Mouse (Mus musculus) activated CD4-positive, CD25-positive, alpha-beta regulatory T cell, adult 4 months (primary cell): ENCODE results near the gene Bbs9. TPM values are rescaled to one million over a fixed set of nuclear protein-coding genes. Genes with fewer than 3 reads are reported as not detected.

Source experiments
- ATAC-seq: one replicate; pipeline ENCODE4 v1.8.0; 2017
- polyA plus RNA-seq, 2 experiments: library from polyadenylated mRNA; unstranded; fragments of 100-300 nt; shearing (Covaris generic); gene quantifications; one replicate each; pipeline ENCODE4 v1.2.1; 2017

The Bbs9 gene
- polyA plus RNA-seq, 2 experiments from 2014 or later: 10.7 to 15.1 TPM

- no peak for ATAC-seq
Observed at GRCm38 (mm10) chr9:22537767-22538373, 62.4 kb downstream of the Bbs9 start.

GRCm38 (mm10) chr9:22539546-22539945 lies 64.0 kb downstream of the Bbs9 start:
- no peak for ATAC-seq

DNA sequence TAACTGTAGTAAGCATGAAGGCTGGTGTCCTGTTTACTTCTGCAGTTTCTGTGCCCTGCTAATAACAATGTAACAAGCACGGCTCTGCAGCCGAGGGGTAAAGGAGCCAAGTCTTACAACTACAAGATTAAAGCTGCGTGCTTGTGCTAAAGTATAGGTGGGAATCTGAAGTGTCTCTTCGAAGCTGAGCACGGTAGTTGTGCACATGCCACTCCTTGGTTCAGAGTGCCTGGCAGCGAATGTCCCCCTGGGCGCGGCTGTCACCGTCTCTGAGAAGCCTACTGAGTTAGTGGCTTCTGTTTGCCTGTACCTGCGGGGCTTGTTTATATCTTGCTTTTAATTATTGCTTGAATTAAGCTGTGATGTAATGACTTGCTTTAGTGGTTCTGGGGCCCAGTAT lies 65.6 kb downstream of the Bbs9 start:
- ATAC-seq: no peak

DNA sequence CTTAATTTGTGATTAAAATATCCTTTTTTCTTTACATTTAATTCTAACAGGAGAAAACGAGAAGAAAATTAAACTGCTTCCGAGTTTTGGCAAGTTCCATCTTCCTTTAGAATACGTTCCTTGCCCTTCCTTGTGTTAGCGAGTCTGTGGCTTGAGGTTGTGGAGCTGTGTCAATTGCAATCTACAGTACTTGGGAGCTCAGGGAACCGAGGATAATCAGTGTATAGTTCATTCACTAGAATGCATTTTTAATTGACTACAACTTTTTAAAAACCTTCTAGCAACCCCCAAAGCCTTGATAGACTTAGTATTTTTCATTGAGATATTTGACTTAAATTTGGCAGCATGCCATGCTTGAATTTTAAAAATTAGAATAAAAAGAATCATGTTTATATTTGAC lies 68.0 kb downstream of the Bbs9 start:
- no peak for ATAC-seq

- ATAC-seq: no peak
Observed at GRCm38 (mm10) chr9:22544349-22545341, 69.1 kb downstream of the Bbs9 start.

- no peak for ATAC-seq
Observed at GRCm38 (mm10) chr9:22551273-22551672, 75.8 kb downstream of the Bbs9 start.

DNA sequence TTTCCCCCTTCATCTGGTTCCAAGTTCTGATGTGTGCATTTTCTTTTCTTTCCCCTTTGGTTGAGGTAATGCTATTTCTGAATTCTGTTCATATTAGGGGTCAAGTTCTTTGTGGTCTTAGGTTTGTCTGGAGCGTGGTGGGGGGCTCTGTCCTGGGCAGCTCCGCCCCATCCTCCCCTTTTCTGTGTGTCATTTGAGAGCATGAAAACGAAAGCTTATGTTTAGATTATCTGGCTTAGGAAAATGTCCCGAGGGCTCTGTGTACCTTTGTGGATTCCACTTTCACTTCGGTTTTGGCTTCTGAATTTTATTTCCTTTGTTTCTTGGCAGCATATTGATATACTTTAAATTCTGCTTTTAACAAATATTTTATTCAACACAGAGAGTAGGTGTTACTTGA lies 80.6 kb downstream of the Bbs9 start:
- ATAC-seq: no peak

- ATAC-seq: no peak
Observed at GRCm38 (mm10) chr9:22557467-22557866, 82.0 kb downstream of the Bbs9 start.

GRCm38 (mm10) chr9:22563612-22564347 lies 88.3 kb downstream of the Bbs9 start:
- ATAC-seq: no peak

DNA sequence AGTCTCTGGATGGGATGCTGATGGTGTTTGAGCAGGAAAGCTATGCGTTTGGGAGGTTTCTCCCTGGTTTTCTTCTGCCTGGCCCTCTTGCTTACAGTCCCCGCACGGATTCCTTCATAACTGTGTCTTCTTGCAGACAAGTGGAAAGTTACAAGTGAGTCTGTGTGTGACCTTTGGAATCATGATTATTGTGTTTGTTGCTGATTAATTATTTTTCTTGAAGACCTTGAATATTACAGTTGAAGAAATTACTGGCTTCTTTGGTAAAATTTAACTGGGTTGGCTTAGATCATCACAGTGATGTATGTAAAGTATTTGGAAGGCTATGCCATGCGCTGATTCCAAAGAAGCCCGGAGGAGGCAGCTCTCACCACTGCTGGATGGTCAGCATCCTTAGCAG lies 92.2 kb downstream of the Bbs9 start:
- ATAC-seq: no peak

DNA sequence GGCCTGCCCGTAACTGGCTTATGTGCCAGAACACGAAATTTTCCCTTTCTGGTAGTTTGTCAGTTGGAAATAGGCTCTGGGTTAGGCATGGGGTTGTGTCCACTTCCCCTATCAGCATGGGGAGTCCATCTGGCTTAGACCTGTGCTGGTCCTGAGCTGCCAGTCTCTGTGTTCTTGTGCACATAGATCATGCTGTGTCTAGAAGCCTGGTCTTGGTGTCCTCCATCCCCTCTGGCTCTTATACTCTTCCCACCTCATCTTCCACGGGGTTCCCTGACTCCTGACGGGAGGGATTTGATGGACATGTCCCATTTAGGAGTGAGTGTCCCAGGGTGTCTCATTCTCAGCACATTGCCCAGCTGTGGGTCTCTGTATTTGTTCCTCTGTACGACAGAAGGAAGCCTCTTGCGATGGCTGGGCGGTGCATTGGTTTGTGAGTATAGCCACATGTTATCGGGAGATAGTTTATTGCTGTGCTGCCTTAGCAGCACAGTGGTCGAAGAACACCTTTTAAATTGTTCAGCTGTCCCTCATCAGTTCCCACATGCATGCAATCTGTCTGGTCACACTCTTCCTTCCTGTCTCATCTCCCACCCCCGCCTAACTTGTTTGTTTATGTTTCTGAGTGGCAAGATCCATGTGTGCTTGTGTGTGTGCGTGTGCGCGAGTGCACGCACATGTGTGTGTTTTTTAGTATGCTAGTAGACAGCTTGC lies 101.1 kb downstream of the Bbs9 start:
- ATAC-seq: no peak

DNA sequence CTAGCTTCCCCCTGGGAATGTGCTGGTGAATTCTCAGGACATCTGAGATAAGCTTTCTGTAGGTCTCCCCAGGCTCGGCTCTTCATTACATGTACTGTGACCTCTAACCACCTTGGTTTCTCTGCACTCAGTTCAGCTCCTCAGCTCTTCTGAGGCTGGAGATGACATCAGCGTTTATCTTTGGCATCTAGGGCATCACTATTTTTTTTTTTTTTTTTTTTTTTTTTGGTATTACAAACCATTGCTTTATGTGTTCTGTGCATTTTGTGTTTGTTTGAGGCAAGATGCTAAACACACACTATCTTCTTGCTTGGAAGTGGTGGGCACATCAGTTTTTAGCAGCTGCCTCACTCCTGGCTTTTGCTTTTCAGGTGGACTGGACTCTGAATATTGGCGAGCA lies 102.8 kb downstream of the Bbs9 start:
- ATAC-seq: no peak

DNA sequence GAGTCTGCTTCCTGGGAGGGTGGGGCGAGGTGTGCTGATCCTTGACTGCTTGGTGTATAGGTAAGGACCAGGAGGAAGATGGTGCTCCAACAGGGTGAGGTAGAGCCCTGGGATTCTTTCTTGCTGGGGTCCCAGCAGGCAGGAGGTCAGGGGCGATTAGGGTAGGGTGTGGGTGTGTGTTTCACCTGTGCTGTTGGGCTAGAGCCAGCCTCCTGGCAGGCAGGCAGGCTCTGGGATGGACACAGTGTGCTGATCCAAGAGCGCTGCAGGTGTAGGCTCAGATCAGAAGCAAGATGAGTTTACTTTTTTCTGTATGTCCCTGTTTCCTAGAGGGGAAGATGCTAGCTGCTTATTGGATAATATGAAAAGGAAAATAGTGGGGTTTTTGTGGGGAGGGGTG lies 108.7 kb downstream of the Bbs9 start:
- no peak for ATAC-seq

DNA sequence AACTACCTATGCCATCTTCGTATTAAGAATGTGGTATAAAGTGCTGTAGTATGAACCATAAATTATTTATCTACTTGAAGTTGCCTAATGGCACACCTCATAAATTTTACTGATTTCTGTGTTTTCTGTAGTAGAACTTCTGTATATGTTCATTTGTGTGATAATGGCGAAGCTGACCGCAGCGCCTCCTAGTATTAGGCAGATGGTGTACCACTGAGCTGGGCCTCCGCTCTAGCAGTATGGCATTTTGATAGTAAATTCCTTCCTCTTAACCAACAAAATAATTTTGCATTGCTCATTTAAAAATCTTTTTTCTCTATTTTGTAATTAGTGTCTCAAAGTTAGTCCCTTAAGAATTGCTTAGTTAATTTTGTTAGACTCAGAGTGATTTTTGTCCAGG lies 117.5 kb downstream of the Bbs9 start:
- ATAC-seq: no peak

DNA sequence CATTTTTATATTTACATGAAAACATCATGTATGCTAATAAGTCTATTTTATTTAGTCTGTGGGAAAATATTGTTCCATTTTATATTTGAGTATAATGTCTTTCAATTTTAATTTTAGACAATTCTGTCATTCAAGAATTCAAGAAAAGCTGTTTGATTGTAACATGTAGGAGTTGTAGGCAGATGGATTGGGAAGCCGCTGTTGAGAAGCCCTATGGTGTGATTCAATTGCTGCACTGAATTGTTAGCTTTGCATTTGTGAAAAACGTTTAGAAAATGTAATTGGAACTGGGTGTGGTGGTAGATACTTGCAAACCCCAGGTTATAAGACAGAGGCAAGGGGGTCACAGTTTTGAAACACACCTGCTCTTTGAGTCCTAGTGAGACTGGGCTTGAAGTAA lies 121.1 kb downstream of the Bbs9 start:
- no peak for ATAC-seq

GRCm38 (mm10) chr9:22613271-22613824 lies 137.8 kb downstream of the Bbs9 start:
- no peak for ATAC-seq

DNA sequence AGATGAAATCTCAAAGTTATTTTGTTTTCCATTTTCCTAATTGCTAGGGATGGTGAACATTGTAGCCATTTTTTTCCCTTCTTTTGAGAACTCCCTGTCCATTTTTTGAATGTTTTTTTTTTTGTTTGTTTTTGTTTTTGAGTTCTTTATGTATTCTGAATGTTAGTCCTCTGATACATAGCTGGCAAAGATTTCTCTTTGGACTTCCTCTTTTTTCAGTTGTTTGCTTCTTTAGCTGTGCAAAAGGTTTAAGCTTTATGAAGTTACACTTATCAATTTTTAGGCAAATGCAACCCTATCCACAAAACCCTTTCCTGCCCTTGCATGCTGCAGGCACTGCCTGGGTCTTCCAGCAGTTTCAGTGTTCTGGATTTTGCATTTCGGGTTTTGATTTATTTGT lies 143.7 kb downstream of the Bbs9 start:
- ATAC-seq: no peak

GRCm38 (mm10) chr9:22624966-22625365 lies 149.5 kb downstream of the Bbs9 start:
- ATAC-seq: no peak

- no peak for ATAC-seq
Observed at GRCm38 (mm10) chr9:22626014-22626413, 150.5 kb downstream of the Bbs9 start.

DNA sequence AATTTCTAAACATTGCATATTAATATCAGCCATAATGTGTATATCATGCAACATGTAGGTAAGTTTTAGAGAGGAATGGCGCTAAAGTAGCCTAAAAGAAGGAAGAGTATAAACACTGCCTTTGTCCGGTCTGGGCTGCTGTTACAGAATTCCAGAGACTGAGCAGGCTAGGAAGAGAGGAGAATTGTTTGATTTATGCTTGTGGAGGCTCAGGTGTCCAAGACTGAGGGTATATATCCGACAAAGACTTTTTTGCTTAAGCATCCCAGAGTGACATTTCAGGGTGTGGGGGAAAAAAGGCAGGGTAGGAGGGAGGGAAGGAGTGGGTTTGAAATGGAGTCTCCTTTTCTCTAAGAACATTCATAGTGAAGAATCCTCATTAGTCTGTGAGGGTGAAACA lies 152.4 kb downstream of the Bbs9 start:
- no peak for ATAC-seq

- no peak for ATAC-seq
Observed at GRCm38 (mm10) chr9:22632800-22633485, 157.4 kb downstream of the Bbs9 start.

- ATAC-seq: no peak
Observed at GRCm38 (mm10) chr9:22638502-22638901, 163.0 kb downstream of the Bbs9 start.
